Mouse (Mus musculus) ES-Bruce4 (cell line): ENCODE data around the gene Tmem150b.

Source experiments
- CTCF ChIP-seq: IDR thresholded peaks from one replicate; pipeline ENCODE4 v1.8.1; 2011; ENCODE audit warnings: low read depth, low read length
- POLR2A ChIP-seq: IDR thresholded peaks from one replicate; pipeline ENCODE4 v1.8.1; 2011; ENCODE audit warnings: low read length; ENCODE audit not compliant: insufficient read depth

DNA sequence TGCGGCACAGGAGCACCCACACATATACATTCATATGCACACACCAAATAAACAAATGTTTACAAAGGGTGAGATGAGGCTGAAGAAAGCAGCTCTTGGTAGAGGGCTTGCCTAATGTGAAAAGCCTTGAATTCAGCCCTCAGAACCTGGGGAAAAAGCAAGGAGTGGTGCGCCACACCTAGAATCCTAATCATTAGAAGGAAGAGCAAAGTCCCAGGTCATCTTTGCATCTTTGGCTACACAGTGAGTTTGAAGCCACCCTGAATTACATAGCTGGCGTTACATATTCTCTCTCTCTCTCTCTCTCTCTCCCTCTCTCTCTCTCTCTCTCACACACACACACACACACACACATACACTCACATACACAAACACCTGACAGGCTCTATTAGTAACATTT lies 5.8 kb downstream of the Tmem150b start:
- TF ChIP-seq POLR2A (no peak), CTCF (no peak)
